Mouse (Mus musculus) heart, postnatal 0 days (tissue): ENCODE measurements around the gene Efnb2. TPM values are rescaled to one million over a fixed set of nuclear protein-coding genes. Genes with fewer than 3 reads are reported as not detected.

ENCODE experiments used
- ATAC-seq: fragments of 200-750 bp; cut with Nextera tagmentation; 2 replicates; pipeline ENCODE4 v1.8.0; 2017; ENCODE audit warnings: low read depth, moderate number of reproducible peaks, moderate library complexity; ENCODE audit not compliant: insufficient read depth
- DNase-seq: peaks from one replicate; pipeline ENCODE4 v3.0.0-alpha.2; 2016; ENCODE audit warnings: low spot score
- H3K27ac ChIP-seq: fragments of 300-500 bp; sonication (generic); 2 replicates; pipeline ENCODE4 v1.5.1; 2014; ENCODE audit warnings: low read depth, mild to moderate bottlenecking
- H3K27me3 ChIP-seq: fragments of 300-500 bp; sonication (generic); 2 replicates; pipeline ENCODE4 v1.6.1; 2014; ENCODE audit warnings: low read length, mixed read lengths; ENCODE audit not compliant: control insufficient read depth, insufficient read depth
- H3K36me3 ChIP-seq: fragments of 300-500 bp; sonication (generic); replicated peaks from 2 replicates; pipeline ENCODE4 v1.6.1; 2014; ENCODE audit warnings: low read length, mixed read lengths; ENCODE audit not compliant: control insufficient read depth, insufficient read depth
- H3K4me1 ChIP-seq: fragments of 300-500 bp; sonication (generic); 2 replicates; pipeline ENCODE4 v1.6.1; 2014; ENCODE audit warnings: antibody characterized with exemption; ENCODE audit not compliant: control insufficient read depth, insufficient read depth
- H3K4me2 ChIP-seq: fragments of 300-500 bp; sonication (generic); 2 replicates; pipeline ENCODE4 v1.6.1; 2014; ENCODE audit warnings: low read depth, mild to moderate bottlenecking, low read length, moderate library complexity
- H3K4me3 ChIP-seq: fragments of 300-500 bp; sonication (generic); 2 replicates; pipeline ENCODE4 v1.5.1; 2014; ENCODE audit warnings: low read depth, low read length
- H3K9ac ChIP-seq: fragments of 300-500 bp; sonication (generic); replicated peaks from 2 replicates; pipeline ENCODE4 v1.6.1; 2014; ENCODE audit warnings: low read depth, low read length, mixed read lengths
- H3K9me3 ChIP-seq: fragments of 300-500 bp; sonication (generic); replicated peaks from 2 replicates; pipeline ENCODE4 v1.6.1; 2016; ENCODE audit warnings: low read length; ENCODE audit not compliant: control insufficient read depth
- CTCF ChIP-seq: IDR thresholded peaks from 2 replicates; pipeline ENCODE4 v1.5.1; 2016; ENCODE audit warnings: antibody characterized with exemption, control low read depth, low read depth
- EP300 ChIP-seq: IDR thresholded peaks from 2 replicates; pipeline ENCODE4 v1.6.1; 2016; ENCODE audit warnings: antibody characterized with exemption, low read depth
- WGBS: fragments of 180-500 bp; shearing (Covaris S2); extraction: QIAGEN DNeasy Blood & Tissue Kit; methylation state at CpG from one replicate; pipeline ENCODE4 v1.1.7; 2014; 5-methylcytosine and 5-hydroxymethylcytosine counted together
- polyA plus RNA-seq: library from polyadenylated mRNA; unstranded; fragments of >200 nt; fragmentation: Nextera tagmentation; extraction: Ambion mirVana; gene quantifications from 2 replicates; pipeline ENCODE4 v1.2.1, GENCODE M21; 2015
- total RNA-seq: library from RNA; depleted of rRNA; stranded (reverse); fragments of >200 nt; gene quantifications from 2 replicates; pipeline ENCODE4 v1.2.3, GENCODE M21; 2014; ENCODE audit warnings: low replicate concordance

Efnb2 gene
- total and polyA plus RNA-seq, 2 experiments from 2014 or later, result 6.2 to 13.8 TPM

DNA sequence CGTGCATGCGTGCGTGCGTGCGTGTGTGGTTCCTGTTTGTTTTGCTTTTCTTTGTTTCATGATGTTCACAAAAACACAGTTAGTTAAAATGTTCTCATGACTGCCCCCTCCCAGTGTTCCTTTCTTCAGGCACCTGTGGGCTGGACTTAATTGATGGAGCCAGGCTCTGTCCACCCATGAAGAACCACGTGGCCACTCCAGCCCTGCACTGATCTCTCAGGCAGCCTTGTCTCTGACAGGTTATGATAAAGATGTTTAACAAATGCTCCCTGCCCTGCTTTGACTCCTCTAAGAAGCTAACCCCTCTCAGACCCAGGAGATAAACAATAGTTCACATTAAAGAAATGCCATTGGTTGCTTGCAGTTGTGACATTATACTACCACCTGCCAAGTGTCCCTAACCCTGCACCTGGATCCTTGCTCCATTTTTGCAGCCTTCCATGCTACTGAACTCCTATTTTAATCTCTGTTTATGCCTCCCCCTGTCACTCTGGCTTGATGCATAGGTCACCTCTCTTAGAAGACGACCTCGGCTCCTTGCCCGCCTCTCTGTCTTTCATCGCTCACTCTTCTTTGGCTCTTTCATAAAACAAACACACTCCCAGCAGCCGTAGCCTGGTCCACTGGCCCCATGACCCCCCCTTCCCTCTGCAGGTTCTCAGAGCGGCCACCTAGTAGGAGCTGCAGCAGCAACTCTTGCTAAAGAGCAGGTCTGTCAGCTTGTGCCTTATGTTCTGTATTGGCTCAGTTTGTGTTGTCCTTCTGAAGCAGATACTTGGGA is 65.0 kb downstream of the Efnb2 start:
- H3K4me1 ChIP-seq, result no peaks in the 10 kb centered on the region
- no peak overlapping the region for H3K4me2 ChIP-seq
- H3K27me3 ChIP-seq, result no peaks in the 10 kb centered on the region
- 63% methylated on average over 12 of the region's 12 CpGs for WGBS
- ATAC-seq (no peak), DNase-seq (no peak)
- TF ChIP-seq EP300 (no peak), CTCF (no peak)
- no peak overlapping the region for H3K27ac ChIP-seq
- H3K36me3 ChIP-seq, result no peaks in the 10 kb centered on the region
- H3K9me3 ChIP-seq, result no peaks in the 10 kb centered on the region
- H3K9ac ChIP-seq, result no peak overlapping the region
- H3K4me3 ChIP-seq, result no peak overlapping the region

DNA sequence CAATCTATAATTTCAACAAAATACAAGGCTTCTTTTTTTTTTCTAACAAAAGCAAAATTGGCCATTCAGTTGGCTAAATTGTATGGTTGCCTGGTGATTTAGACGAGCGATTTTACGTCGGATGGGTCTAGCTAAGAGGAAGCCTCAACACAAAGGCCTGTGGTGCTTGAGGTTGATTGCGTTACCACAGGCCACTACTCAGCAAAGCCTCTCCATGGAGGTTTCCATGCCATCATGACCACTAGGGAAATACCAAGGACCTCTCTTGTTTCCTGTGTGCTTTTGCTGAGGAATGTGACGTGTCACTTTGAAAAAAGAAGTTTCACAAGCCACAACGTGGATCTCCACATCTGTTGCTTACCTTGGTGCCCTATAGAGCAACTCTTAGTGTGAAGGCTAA is 67.2 kb downstream of the Efnb2 start:
- DNase-seq, result no peak
- Histone ChIP-seq H3K27me3 (no peaks in the 10 kb centered on the region), H3K9me3 (no peaks in the 10 kb centered on the region), H3K4me3 (no peak overlapping the region), H3K27ac (no peak overlapping the region), H3K4me2 (no peak overlapping the region), H3K9ac (no peak overlapping the region), H3K4me1 (no peaks in the 10 kb centered on the region), H3K36me3 (no peaks in the 10 kb centered on the region)
- 89% methylated on average over 7 of the region's 7 CpGs for WGBS
- no peak for ATAC-seq
- no peak for TF ChIP-seq EP300
- no peak for TF ChIP-seq CTCF

DNA sequence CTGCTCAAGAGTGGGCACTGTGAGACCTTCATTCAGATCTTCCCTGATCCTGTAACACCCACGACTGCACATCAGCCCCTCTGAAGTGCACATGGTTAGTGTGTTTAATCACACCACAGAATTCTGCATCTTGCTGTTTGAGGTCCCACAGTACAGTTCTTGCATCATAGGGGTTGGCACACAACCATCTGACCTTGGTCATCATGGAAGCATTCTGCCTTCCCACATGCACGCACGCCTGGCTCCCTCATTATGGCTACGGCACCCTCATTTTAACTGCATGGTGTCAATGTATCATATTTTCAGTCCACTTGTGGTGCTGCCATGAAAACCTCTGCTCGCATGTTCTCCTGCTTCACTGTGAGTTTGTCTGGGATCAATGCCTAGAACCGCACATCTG is 67.7 kb downstream of the Efnb2 start:
- TF ChIP-seq EP300 (no peak), CTCF (no peak)
- Histone ChIP-seq H3K9ac (no peak overlapping the region), H3K27me3 (no peaks in the 10 kb centered on the region), H3K4me3 (no peak overlapping the region), H3K27ac (no peak overlapping the region), H3K4me1 (no peaks in the 10 kb centered on the region), H3K9me3 (no peaks in the 10 kb centered on the region), H3K4me2 (no peak overlapping the region), H3K36me3 (no peaks in the 10 kb centered on the region)
- ATAC-seq (no peak), DNase-seq (no peak)
- WGBS, result 96% methylated on average over 6 of the region's 6 CpGs

DNA sequence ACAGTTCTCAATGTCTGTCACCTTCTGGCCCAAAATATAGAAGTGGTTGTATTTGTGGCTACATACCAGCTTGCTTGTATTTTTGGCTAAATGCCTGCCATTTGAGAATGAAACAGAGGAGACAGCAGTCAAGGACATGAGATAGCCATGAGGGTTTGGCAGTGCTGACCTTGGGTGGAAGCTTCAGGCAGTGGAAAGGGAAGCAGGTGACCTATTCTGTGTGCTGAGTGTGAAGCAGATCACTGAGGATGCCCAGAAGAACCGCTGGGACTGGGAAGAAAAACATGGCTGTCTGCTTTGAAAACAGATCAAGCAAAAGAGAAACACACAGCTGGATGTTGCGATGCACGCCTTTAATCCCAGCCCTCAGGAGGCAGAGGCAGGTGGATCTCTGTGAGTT is 68.7 kb downstream of the Efnb2 start:
- Histone ChIP-seq H3K27ac (no peak overlapping the region), H3K9ac (no peak overlapping the region), H3K9me3 (no peaks in the 10 kb centered on the region), H3K4me1 (no peaks in the 10 kb centered on the region), H3K4me2 (no peak overlapping the region), H3K27me3 (no peaks in the 10 kb centered on the region), H3K4me3 (no peak overlapping the region), H3K36me3 (no peaks in the 10 kb centered on the region)
- 96% methylated on average over 3 of the region's 3 CpGs for WGBS
- no peak for TF ChIP-seq CTCF
- TF ChIP-seq EP300, result no peak
- DNase-seq (no peak), ATAC-seq (no peak)

DNA sequence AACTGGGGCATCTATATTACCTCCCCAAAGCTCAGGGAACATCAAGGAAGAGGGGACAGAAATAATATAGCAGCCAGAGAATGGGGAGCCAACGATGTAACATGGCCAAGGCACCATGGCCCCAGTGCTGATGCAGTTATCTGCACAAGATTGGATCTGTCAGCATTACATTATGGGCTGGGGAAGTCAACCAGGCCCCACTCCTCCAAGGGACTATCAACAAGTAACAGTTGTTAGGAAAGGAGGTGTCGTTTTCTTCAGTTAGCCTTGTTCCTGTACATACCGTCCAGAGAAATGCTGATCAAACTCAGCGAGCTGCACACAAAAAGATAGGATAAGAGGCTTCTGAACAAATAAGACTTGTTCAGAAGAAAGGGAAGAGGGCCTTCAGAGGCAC is 77.1 kb downstream of the Efnb2 start:
- no peaks in the 10 kb centered on the region for H3K4me1 ChIP-seq
- H3K27me3 ChIP-seq, result no peaks in the 10 kb centered on the region
- no peak overlapping the region for H3K9ac ChIP-seq
- no peaks in the 10 kb centered on the region for H3K9me3 ChIP-seq
- H3K27ac ChIP-seq, result no peak overlapping the region
- H3K36me3 ChIP-seq, result no peaks in the 10 kb centered on the region
- 38% methylated on average over 4 of the region's 4 CpGs for WGBS
- DNase-seq (no peak), ATAC-seq (no peak)
- TF ChIP-seq EP300 (no peak), CTCF (no peak)
- H3K4me2 ChIP-seq, result no peak overlapping the region
- no peak overlapping the region for H3K4me3 ChIP-seq
